Mouse (Mus musculus): ENCODE measurements around the gene Olfr259. TPM values are rescaled to one million over a fixed set of nuclear protein-coding genes. Genes with fewer than 3 reads are reported as not detected.

Gene Olfr259
- not detected for total RNA-seq (2021)

DNA sequence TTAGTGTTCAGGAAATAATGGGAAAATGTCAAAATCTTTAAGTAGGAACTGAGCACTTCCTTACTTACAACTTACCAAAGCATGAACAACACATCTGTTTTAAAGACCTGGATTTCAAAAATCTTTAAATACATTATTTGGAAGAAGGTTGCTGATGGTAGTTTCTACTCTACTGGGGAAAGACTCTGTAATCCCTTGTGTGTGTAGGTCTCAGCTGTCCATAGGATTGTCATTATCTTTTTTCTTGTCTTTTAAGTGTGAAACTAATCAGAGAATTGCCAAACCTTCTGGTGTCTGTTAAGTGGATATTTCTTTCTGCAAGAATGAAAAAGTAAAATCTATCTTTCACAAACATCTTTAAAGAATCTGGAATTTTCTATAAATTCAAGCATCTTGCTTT, at the start of gene Olfr259:
Gene Olfr259, minus strand, starts transcription at position 101 of the 400 bp plus-strand sequence.
- DNase-seq, result no peak
- intact Hi-C loops (cut with DNase I), result no loop called here

- DNase-seq, result no peak
- intact Hi-C loops (cut with DNase I), result no loop called here
Measured at GRCm38 (mm10) chr2:87152524-87152923, 38.2 kb upstream of the Olfr259 start, which contains the start of gene Olfr1111. Gene Olfr1111, minus strand, starts transcription at chr2:87152624.

DNA sequence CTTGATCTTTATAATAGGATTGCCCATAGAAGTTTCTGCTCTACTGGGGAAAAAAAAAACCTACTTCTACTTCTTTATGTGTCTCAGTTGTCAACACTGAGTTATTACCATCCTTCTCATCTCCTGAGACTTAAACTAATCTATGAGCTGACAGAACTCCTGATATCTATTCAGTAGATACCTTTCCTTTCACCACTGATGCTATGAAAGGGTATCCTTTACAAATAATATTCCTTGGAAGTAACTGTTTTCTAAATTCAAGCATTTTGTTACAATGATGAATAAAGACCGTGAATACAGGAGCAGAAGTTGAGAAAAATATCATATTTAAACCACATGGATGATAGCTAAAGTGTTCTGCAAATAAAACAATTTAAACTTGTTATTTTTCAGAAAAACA, 25.8 kb upstream of the Olfr259 start, which contains the start of gene Olfr1110:
Gene Olfr1110, minus strand, starts transcription at position 101 of the 400 bp plus-strand sequence.
- intact Hi-C loops (cut with DNase I), result no loop called here
- no peak for DNase-seq

GRCm38 (mm10) chr2:87095908-87096307, 18.5 kb downstream of the Olfr259 start, which contains the start of gene Olfr1109:
Gene Olfr1109, minus strand, starts transcription at chr2:87096008.
- intact Hi-C loops (cut with DNase I), result no loop called here
- DNase-seq, result no peak

GRCm38 (mm10) chr2:87075717-87076116, 38.6 kb downstream of the Olfr259 start, which contains the start of gene Olfr1107:
Gene Olfr1107, minus strand, starts transcription at chr2:87075817.
- intact Hi-C loops (cut with DNase I), result no loop called here
- no peak for DNase-seq

Other genes starting within 250 kb of the Olfr259 start
- not detected for gene Gm13723, start 239.8 kb downstream of the Olfr259 start, total RNA-seq (2021)
- gene Olfr1097, start 222.4 kb downstream of the Olfr259 start, total RNA-seq (2021), result not detected
- not detected for gene Olfr1098, start 190.0 kb downstream of the Olfr259 start, total RNA-seq (2021)
- gene Olfr1099, start 153.9 kb downstream of the Olfr259 start, total RNA-seq (2021), result not detected
- not detected for gene Olfr1100, start 134.6 kb downstream of the Olfr259 start, total RNA-seq (2021)
- not detected for gene Olfr1101, start 123.3 kb downstream of the Olfr259 start, total RNA-seq (2021)
- gene Olfr1102, start 116.2 kb downstream of the Olfr259 start, total RNA-seq (2021), result not detected
- gene Olfr1104, start 87.5 kb downstream of the Olfr259 start, total RNA-seq (2021), result not detected
- not detected for gene Olfr1105, start 78.0 kb downstream of the Olfr259 start, total RNA-seq (2021)
- not detected for gene Olfr1106, start 62.3 kb downstream of the Olfr259 start, total RNA-seq (2021)
- not detected for gene Olfr1107, start 38.8 kb downstream of the Olfr259 start, total RNA-seq (2021)
- gene Olfr1109, start 18.6 kb downstream of the Olfr259 start, total RNA-seq (2021), result not detected
- not detected for gene Olfr1110, start 25.7 kb upstream of the Olfr259 start, total RNA-seq (2021)
- gene Olfr1111, start 38.1 kb upstream of the Olfr259 start, total RNA-seq (2021), result not detected
- not detected for gene Olfr1112, start 73.2 kb upstream of the Olfr259 start, total RNA-seq (2021)
- not detected for gene Olfr1113, start 94.4 kb upstream of the Olfr259 start, total RNA-seq (2021)
- not detected for gene Olfr1115, start 133.4 kb upstream of the Olfr259 start, total RNA-seq (2021)
- not detected for gene Olfr1116, start 153.0 kb upstream of the Olfr259 start, total RNA-seq (2021)
- not detected for gene Olfr1118, start 193.0 kb upstream of the Olfr259 start, total RNA-seq (2021)
- not detected for gene Olfr1120, start 240.2 kb upstream of the Olfr259 start, total RNA-seq (2021)

Measured in left cerebral cortex, postnatal 4 days (tissue).